Mouse (Mus musculus) urinary bladder, postnatal 10 days (tissue): Measurements from ENCODE around the gene Ube2k.
"Not testable (repeated sequence)": the region's sequence is repeated elsewhere in the genome, so short reads cannot be mapped to it uniquely, and the experiment has no call there.

Experiments used
- DNase-seq: peaks from one replicate; pipeline ENCODE4 v3.0.0; 2022; ENCODE audit warnings: low spot score

Ube2k gene

GRCm38 (mm10) chr5:65536751-65537419 lies at the start of gene Ube2k, which contains the start of gene Smim14:
Ube2k (plus strand) TSS chr5:65537233.
Smim14 (minus strand) TSS chr5:65537184.
- peak; percentile 76 for DNase-seq

- DNase-seq = no peak
These were observed 49.7 kb upstream of the Ube2k start for GRCm38 (mm10) chr5:65487381-65487780.

GRCm38 (mm10) chr5:65488725-65489124 lies 48.3 kb upstream of the Ube2k start:
- DNase-seq = no peak

GRCm38 (mm10) chr5:65489830-65490229 lies 47.2 kb upstream of the Ube2k start:
- no peak for DNase-seq

- peak; percentile 34 for DNase-seq
These were observed 45.0 kb upstream of the Ube2k start for GRCm38 (mm10) chr5:65491767-65492715.

- peak; percentile 82 for DNase-seq
These were observed 44.1 kb upstream of the Ube2k start, which contains the start of gene Gm43552 for GRCm38 (mm10) chr5:65492716-65493531. Gm43552 (minus strand) TSS chr5:65492833.

DNA sequence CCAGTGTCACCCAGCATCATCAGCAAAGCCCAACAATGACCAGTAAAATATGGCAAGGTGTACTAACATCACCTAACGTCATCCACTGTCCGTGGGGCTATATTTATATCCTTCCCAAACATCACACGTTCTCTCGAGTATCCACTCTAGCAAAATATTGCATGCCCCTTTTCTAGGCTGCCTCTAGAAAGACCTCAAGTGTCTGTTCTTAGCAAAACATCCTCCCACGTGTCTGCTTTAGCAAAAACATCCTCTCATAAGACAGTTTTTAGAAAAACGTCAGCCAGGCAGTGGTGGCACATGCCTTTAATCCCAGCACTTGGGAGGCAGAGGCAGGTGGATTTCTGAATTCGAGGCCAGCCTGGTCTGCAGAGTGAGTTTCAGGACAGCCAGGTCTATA lies 36.8 kb upstream of the Ube2k start:
- DNase-seq = no peak

GRCm38 (mm10) chr5:65501407-65501806 lies 35.6 kb upstream of the Ube2k start:
- DNase-seq = no peak

DNA sequence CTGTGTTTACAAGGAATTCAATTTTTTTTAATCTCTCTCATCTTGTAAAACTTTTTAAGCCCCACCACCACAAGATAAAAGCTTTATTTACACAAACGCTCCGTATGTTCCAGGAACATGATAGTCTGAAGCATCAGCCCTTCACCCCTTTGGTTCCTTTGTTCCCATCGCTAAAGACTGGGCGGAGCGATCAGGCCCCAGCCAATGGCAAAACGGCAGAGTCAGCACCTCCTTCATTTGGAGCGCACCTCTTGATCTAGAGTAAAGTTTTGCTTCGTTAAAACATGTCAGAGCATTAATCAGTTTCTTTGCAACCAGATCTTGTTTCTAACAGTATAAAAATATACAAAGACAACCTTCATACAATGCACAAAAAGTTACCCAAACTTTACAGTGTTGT lies 31.2 kb upstream of the Ube2k start:
- DNase-seq = no peak

DNA sequence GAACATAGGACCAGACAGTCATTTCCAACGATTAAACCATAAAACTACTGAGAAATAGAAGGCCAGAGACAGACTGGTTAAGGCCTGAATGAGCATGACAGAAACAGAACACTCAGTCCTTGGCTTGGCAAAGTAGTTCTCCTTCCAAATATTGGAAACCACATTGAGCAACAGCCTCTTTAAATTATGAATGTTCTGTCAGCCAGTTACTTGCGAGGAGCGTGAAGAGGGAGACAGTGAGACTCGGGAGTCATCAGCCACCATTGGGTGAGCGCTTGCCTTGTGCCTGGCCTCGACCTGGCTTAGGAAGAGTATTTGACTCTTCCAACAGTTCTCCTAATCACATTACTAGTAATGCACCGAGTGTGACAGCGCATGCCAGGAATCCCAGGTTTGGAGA lies 28.6 kb upstream of the Ube2k start:
- no peak for DNase-seq

DNA sequence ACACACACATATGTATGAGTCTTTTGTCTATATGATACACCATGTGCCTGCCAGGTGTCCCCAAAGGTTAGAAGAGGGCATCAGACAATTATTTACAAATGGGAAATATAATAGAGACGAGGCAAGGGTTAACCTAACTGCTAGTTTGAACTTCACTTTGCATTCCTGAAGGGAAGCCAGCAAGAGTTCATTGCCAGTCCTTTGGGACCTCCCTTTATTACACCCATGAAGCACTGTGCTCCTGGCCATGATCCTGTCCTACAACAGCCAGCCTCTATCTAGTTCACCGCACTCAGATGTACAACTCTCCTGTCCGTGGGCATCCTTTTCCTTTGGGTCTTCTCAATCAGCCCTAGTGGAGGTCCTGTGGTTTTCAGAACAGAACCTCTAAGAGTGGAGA lies 23.5 kb upstream of the Ube2k start:
- no peak for DNase-seq

GRCm38 (mm10) chr5:65514635-65515278 lies 22.3 kb upstream of the Ube2k start:
- no peak for DNase-seq

GRCm38 (mm10) chr5:65521803-65522202 lies 15.2 kb upstream of the Ube2k start:
- no peak for DNase-seq

GRCm38 (mm10) chr5:65524831-65525230 lies 12.2 kb upstream of the Ube2k start:
- no peak for DNase-seq

DNA sequence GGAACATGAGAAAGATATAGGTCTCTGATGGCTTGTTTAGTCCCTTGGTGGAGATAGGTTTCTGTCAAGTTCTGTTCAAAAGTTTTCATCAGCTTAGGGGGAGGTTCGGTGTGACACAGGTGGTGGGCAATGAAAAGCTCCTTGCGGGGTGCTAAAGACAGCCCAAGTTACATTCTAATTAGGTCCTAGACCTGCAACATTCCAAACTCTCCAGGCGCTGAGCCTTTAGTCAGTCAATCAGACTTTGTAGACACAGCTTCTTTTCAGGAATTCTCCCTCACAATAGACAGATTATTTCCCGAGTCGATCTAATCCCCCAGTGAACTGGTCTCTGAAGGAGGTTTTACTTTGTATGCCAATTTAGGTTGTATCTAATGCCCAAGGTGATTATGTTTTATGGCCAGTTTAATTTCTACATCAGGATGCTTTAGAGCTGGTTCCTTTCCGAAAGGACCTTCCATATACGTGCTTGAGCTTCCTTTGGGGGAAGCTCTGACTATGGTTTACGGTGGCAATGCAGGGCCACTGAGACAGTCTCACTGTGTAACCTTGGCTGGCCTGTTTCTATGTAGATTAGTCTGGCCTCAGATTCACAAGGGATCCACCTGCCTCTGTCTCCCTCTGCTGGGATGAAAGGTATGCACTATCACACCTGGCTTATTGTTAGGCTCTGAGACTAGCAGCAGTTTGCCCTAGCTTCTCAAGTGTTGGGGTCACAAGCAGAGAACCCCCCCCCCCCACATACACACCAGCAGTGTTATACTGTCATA lies 11.2 kb upstream of the Ube2k start:
- DNase-seq = no peak

- no peak for DNase-seq
These were observed 5.8 kb upstream of the Ube2k start for GRCm38 (mm10) chr5:65531283-65531682.

DNA sequence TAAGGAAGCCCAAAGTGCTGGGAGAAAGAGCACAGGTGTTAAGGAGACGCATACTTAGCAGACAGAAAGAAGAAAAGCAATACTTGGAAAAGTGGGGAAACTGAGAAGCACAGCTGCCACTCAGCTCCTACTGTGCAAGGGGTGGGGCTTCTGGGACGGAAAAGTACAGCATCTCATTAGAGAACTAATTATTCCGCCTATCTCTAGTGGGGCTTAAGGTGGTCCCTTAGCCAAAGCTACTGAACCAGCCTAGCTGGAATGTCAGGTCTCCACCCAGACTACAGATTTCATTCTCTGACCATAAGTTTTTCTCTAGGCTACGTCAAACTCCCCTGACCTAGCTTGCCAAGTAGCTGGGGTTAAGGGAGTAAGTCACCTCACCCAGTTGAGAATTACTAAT lies 2.5 kb upstream of the Ube2k start:
- no peak for DNase-seq

GRCm38 (mm10) chr5:65535457-65536067 lies 1.5 kb upstream of the Ube2k start:
- no peak for DNase-seq

- not testable (repeated sequence) for DNase-seq
These were observed 966 bp upstream of the Ube2k start for GRCm38 (mm10) chr5:65536068-65536465.

GRCm38 (mm10) chr5:65537420-65538071 lies 513 bp downstream of the Ube2k start:
- DNase-seq = no peak
